Mouse (Mus musculus) liver, adult 2 months (tissue): ENCODE measurements around the gene Numa1. TPM values are rescaled to one million over a fixed set of nuclear protein-coding genes. Genes with fewer than 3 reads are reported as not detected.

ENCODE experiments used
- DNase-seq: peaks from one replicate; pipeline ENCODE4 v3.0.0-alpha.2; 2011; ENCODE audit warnings: low read depth, low spot score; ENCODE audit errors: extremely low read depth
- H3K27ac ChIP-seq: fragments of 200-500 bp; replicated peaks from 2 replicates; pipeline ENCODE4 v1.5.1; 2012; ENCODE audit warnings: low read depth, mild to moderate bottlenecking, control low read depth, inconsistent platforms, low read length; ENCODE audit not compliant: insufficient read depth
- H3K27me3 ChIP-seq: fragments of 200-500 bp; 2 replicates; pipeline ENCODE4 v1.6.1; 2012; ENCODE audit warnings: mild to moderate bottlenecking, moderate library complexity, low read length, inconsistent platforms; ENCODE audit not compliant: control insufficient read depth, insufficient read depth
- H3K36me3 ChIP-seq: fragments of 200-500 bp; 2 replicates; pipeline ENCODE4 v1.6.1; 2012; ENCODE audit warnings: low read length, inconsistent platforms; ENCODE audit not compliant: control insufficient read depth, insufficient read depth
- H3K4me1 ChIP-seq: fragments of 200-500 bp; 2 replicates; pipeline ENCODE4 v1.6.1; 2011; ENCODE audit warnings: low read length; ENCODE audit not compliant: control insufficient read depth, insufficient read depth
- H3K4me3 ChIP-seq: fragments of 200-500 bp; 2 replicates; pipeline ENCODE4 v1.5.1; 2011; ENCODE audit warnings: low read depth, mild to moderate bottlenecking, control low read depth, low read length, moderate library complexity; ENCODE audit not compliant: insufficient read depth
- H3K79me2 ChIP-seq: fragments of 200-500 bp; 2 replicates; pipeline ENCODE4 v1.6.1; 2012; ENCODE audit warnings: inconsistent platforms, mild to moderate bottlenecking, low read length, moderate library complexity; ENCODE audit not compliant: control insufficient read depth, insufficient read depth
- H3K9ac ChIP-seq: fragments of 200-500 bp; 2 replicates; pipeline ENCODE4 v1.6.1; 2012; ENCODE audit warnings: low read depth, mild to moderate bottlenecking, control low read depth, inconsistent platforms, low read length
- CTCF ChIP-seq: fragments of 200-500 bp; IDR thresholded peaks from 2 replicates; pipeline ENCODE4 v1.5.1; 2011; ENCODE audit warnings: low read depth, low read length, control low read depth
- POLR2A ChIP-seq: fragments of 200-500 bp; IDR thresholded peaks from 2 replicates; pipeline ENCODE4 v1.6.1; 2011; ENCODE audit warnings: low read length, control low read depth; ENCODE audit not compliant: insufficient read depth; ENCODE audit errors: extremely low read depth
- WGBS: fragments of 180-500 bp; shearing (Covaris S2); methylation state at CpG from one replicate; pipeline ENCODE4 v1.1.7; 2018; 5-methylcytosine and 5-hydroxymethylcytosine counted together
- polyA plus RNA-seq: library from polyadenylated mRNA; depleted of rRNA; stranded (reverse); fragments of >200 nt; gene quantifications from 2 replicates; pipeline ENCODE4 v1.2.3, GENCODE M21; 2012
- total RNA-seq: library from RNA; depleted of rRNA; stranded (reverse); fragments of >200 nt; gene quantifications from 2 replicates; pipeline ENCODE4 v1.2.3, GENCODE M21; 2014

Gene Numa1
- total and polyA plus RNA-seq, 2 experiments = 26.7 to 31.8 TPM

DNA sequence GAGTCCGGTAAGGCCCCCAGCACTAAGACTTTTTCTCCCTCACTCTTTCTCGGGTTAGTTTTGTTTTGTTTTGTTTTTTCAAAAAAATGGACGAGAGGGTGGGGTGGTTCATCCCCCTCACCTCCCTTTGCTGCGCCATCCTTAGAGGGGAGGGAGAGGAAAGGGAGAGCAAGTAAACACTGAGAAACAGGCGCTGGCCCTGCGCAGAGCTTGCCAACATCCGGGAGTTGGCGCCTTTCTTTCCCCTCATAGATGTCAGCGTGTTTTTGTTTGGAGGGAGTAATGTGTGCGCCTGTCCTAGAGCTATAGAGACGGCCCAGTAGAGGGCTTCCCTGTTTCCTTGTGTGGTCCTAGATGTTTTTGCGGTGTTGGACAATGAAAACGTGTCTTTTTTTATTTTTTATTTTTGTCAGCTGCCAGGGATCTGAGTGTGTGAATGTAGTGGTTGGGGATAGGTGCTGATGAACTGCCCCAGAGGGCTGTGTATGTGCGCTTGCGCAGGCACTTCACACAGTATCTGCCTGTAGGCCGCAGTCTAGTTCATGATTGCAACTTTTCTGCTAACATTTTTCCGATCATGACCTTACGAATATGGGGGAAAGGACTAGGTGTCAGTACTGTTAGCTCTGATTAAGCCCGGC lies 37.0 kb downstream of the Numa1 start:
- Histone ChIP-seq H3K9ac (peak overlapping the region; percentile 75), H3K27me3 (no peaks in the 10 kb centered on the region), H3K79me2 (peaks cover 29% of the 10 kb centered on the region; the same call in 1 of the 2 replicates), H3K4me3 (peak overlapping the region; percentile 90), H3K36me3 (no peaks in the 10 kb centered on the region), H3K4me1 (peaks cover 19% of the 10 kb centered on the region), H3K27ac (peak overlapping the region; percentile 90)
- no peak for TF ChIP-seq CTCF
- no peak for TF ChIP-seq POLR2A
- WGBS = 1% methylated on average over 19 of the region's 19 CpGs
- peak; percentile 86 for DNase-seq

DNA sequence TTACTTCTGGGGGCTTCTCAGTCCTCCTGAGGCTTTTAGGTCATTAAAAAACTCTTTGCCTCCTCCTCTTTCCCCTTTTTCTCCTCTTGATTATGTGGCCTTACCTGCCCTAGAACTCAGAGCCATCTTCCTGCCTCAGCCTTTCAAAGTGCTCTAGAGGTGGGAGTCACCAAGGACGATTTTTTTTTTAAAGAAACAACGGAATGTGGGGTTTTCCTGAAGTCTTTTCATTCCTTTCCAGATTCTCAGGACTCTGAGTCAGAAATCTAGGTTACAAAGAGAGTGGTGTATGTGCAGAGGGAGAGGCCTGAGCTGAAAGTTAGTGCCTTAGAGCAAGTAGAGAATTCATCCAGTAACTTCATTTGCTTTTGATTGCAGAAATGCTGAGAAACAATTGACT lies 37.8 kb downstream of the Numa1 start:
- no peaks in the 10 kb centered on the region for H3K27me3 ChIP-seq
- H3K9ac ChIP-seq = peak overlapping the region; percentile 75
- H3K36me3 ChIP-seq = no peaks in the 10 kb centered on the region
- peak overlapping the region; percentile 90 for H3K27ac ChIP-seq
- TF ChIP-seq CTCF (no peak), POLR2A (no peak)
- 42% methylated on average over 2 of the region's 2 CpGs for WGBS
- peaks cover 19% of the 10 kb centered on the region for H3K4me1 ChIP-seq
- peaks cover 32% of the 10 kb centered on the region; the same call in 1 of the 2 replicates for H3K79me2 ChIP-seq
- no peak for DNase-seq
- H3K4me3 ChIP-seq = peak overlapping the region; percentile 90

DNA sequence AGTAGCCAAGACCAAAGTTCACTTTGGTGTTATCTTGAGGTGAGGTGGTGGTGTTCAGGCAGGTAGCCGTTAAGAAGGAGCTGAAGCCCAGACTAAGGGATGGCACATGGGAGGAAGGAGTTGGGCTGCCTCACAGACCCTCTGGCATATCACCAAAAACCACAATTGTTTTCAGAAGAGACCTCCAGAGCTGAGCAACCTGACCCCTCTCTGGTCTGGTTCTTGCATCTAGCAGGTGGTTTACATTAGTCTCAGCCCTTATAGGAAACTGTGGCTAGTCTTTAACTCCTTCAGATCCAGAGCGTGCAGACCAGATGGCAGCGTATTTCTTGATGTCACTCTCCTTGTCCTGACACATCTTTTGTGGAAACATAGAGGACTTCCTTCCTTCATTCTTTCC lies 39.8 kb downstream of the Numa1 start:
- peaks cover 19% of the 10 kb centered on the region for H3K4me1 ChIP-seq
- no peak overlapping the region for H3K27ac ChIP-seq
- no peak for DNase-seq
- peaks cover 5% of the 10 kb centered on the region; the same call in 1 of the 2 replicates for H3K36me3 ChIP-seq
- H3K4me3 ChIP-seq = no peak overlapping the region
- TF ChIP-seq CTCF (no peak), POLR2A (no peak)
- WGBS = 71% methylated on average over 3 of the region's 3 CpGs
- no peaks in the 10 kb centered on the region for H3K27me3 ChIP-seq
- H3K9ac ChIP-seq = no peak overlapping the region
- H3K79me2 ChIP-seq = peaks cover 31% of the 10 kb centered on the region; the same call in 1 of the 2 replicates

DNA sequence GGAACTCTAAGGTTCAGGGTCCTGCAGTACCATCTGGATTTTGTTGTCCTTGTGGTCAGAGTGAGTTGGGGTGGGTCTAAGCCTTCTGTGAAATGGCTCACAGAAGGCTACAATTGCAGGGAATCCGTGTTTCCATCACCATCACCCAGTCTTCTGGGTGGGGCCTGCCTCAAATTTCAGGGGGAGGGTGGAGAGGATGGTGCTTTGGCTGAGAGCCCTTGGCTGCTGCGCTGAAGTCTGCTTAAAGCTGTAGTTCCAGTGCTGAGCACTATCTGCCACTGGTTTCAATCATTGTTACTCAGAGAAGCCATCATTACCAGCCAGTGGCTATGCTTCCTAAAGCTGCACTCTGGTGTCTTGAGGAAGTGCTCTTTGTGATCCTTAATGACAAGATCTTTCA lies 40.6 kb downstream of the Numa1 start:
- peaks cover 5% of the 10 kb centered on the region; the same call in 1 of the 2 replicates for H3K36me3 ChIP-seq
- no peak overlapping the region for H3K27ac ChIP-seq
- TF ChIP-seq CTCF = no peak
- TF ChIP-seq POLR2A = no peak
- peaks cover 16% of the 10 kb centered on the region for H3K4me1 ChIP-seq
- H3K27me3 ChIP-seq = no peaks in the 10 kb centered on the region
- 10% methylated on average over 2 of the region's 2 CpGs for WGBS
- H3K79me2 ChIP-seq = peaks cover 31% of the 10 kb centered on the region; the same call in 1 of the 2 replicates
- no peak overlapping the region for H3K9ac ChIP-seq
- H3K4me3 ChIP-seq = no peak overlapping the region
- peak; percentile 23 for DNase-seq

DNA sequence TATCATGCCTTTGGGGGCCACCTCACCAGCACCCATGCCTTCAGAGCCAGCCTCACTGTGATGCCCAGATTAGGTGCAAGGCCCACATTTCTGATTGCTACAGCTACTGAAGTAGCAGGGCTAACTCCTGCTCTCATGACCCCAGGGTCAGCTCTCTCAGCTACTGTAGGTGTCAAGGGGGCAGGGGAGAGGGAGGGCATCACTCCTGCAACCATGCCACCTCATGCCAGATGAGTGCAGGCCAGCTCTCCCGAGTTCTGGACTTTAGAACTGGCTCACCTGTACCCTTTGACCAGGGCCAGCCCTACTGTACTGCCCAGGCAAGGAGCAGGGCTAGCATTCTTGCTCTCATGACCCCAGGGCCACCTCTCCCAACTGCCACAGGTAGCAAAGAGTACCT lies 48.8 kb downstream of the Numa1 start:
- peaks cover 5% of the 10 kb centered on the region for H3K36me3 ChIP-seq
- DNase-seq = peak; percentile 96
- 13% methylated on average over 1 of the region's 1 CpGs for WGBS
- no peak overlapping the region for H3K4me3 ChIP-seq
- TF ChIP-seq CTCF (no peak), POLR2A (no peak)
- no peaks in the 10 kb centered on the region for H3K27me3 ChIP-seq
- no peak overlapping the region for H3K9ac ChIP-seq
- peak overlapping the region; percentile 21 for H3K27ac ChIP-seq
- peaks cover 13% of the 10 kb centered on the region; the same call in 1 of the 2 replicates for H3K79me2 ChIP-seq
- H3K4me1 ChIP-seq = peaks cover 16% of the 10 kb centered on the region

DNA sequence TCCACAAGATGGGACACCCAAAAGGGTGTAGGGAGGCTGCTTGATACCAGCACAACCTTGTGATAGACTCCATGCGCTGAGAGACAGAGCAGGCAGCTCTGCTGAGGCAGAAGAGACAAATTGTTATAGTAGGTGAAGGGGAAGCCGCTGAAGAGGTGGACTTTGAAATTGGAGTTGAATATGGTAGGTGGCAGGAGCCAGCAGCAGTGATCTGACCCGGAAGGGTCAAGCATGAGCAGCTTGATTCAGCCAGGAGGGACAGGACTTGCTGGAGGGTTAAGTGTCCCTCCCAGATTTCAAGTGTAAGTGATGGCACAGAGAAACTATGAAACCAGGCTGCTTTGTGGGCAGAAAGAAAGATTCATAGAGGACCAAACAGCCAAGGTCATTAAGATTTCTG lies 51.2 kb downstream of the Numa1 start:
- WGBS = 44% methylated on average over 3 of the region's 3 CpGs
- Histone ChIP-seq H3K4me3 (no peak overlapping the region), H3K9ac (no peak overlapping the region), H3K79me2 (peaks cover 13% of the 10 kb centered on the region; the same call in 1 of the 2 replicates), H3K36me3 (peaks cover 17% of the 10 kb centered on the region), H3K27ac (no peak overlapping the region; the same call in 1 of the 2 replicates), H3K27me3 (no peaks in the 10 kb centered on the region), H3K4me1 (peaks cover 16% of the 10 kb centered on the region)
- TF ChIP-seq POLR2A = no peak
- TF ChIP-seq CTCF = no peak
- peak; percentile 72 for DNase-seq
